Mouse (Mus musculus): ENCODE measurements around the gene Hyls1. TPM values are rescaled to one million over a fixed set of nuclear protein-coding genes. Genes with fewer than 3 reads are reported as not detected.

The Hyls1 gene
- polyA plus RNA-seq, 1 experiment from 2014 or later: 15.5 TPM

DNA sequence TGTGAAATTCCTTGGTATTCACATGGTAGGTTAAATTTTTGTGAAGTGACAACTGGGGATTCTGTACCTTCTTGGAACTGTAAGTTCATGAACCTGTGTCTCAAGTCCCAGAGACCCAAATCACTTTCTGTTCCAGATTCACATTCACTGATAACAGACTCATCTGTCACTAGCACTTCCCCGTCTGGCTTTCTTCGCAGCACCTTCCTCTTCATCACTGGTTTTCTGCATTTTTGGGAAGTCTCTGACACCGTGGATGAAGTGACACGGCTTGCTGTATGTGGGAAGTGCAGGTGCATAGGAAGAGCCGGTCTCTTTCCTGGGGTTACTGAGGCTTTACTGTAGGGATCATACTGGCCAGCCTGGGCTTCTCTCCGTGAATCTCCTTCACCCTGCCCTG, 8.6 kb downstream of the Hyls1 start:
- Histone ChIP-seq H3K4me3 (replicated peaks) (no peak overlapping the region), H3K4me2 (no peak overlapping the region), H3K27me3 (peaks cover 14% of the 10 kb centered on the region), H3K4me1 (peaks cover 24% of the 10 kb centered on the region), H3K9ac (no peak overlapping the region), H3K36me3 (peaks cover 45% of the 10 kb centered on the region), H3K27ac (no peak overlapping the region), H3K9me3 (replicated peaks) (no peaks in the 10 kb centered on the region)
- ATAC-seq (replicated peaks; ENCODE audit: low FRiP score): no peak
- WGBS: 91% methylated on average over 6 of the region's 6 CpGs

DNA sequence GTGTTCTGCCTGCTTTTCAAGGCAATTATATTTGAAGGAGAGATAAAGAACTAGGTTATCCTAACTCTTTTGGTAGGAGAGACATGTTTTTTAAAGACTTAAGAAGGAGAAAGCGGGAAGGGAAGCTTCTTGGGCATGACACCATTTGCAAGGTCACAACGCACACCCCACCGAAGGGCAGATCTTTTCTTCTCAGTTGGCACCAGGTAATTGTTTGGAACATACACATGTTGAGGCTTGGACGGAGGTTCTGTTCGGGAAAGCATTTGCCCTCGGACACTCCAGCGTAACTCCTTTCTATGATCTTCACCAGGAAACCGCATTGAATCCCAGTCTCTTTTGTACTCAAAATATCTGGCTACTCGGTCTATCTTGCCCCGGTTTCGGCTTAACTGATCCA, 9.1 kb downstream of the Hyls1 start:
- no peak for ATAC-seq (replicated peaks; ENCODE audit: low FRiP score)

DNA sequence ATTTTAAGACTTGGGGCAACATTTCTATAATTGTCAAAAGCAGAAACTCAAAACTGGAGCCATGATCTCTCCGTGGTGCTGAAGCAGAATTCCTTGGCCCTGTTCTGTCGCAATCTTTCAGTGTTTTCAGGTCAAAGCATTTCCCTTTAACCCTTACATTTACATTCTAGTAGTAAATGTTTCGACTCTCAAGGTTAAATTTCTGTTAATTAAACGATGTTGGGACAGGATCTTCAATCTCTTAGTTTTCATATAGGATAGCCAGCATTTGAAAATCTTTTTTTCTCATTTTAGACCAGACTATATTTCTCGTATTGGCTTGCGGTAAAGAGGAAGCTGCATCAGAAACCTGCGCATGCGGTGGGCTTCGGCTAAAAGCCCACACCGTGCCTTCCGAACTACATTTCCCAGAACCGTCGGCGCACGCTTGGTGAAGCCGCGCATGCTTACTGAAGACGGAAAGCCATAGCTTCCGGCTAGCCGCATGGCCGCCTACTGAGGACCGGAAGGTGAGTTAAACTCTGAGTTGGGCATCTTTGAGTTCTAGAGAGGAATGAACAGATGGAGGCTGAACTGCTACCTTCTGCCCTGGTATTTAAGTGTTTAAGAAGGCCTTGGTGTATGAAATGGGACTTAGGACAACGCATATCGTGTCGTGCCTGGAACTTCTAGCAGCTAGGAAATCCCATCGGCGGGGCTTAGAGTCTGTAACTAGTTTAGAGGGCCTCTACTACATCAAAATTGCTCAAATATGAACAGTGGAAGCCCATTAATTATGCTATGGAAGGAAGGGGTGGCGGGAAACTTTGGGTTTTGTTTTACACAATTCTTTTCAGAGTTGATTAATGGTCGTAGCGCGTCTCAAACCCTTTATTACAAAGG, 10.9 kb downstream of the Hyls1 start:
- ATAC-seq (replicated peaks; ENCODE audit: low FRiP score): peak; percentile 92
- WGBS: 2% methylated on average over 31 of the region's 31 CpGs

More for the DNA sequence above, 9.1 kb downstream of the Hyls1 start:
- no peak overlapping the region for H3K4me2 ChIP-seq
- H3K36me3 ChIP-seq: peaks cover 40% of the 10 kb centered on the region
- H3K4me1 ChIP-seq: peaks cover 24% of the 10 kb centered on the region
- no peak overlapping the region for H3K4me3 ChIP-seq (replicated peaks)
- no peaks in the 10 kb centered on the region for H3K9me3 ChIP-seq (replicated peaks)
- H3K27me3 ChIP-seq: peaks cover 15% of the 10 kb centered on the region
- no peak overlapping the region for H3K27ac ChIP-seq
- 94% methylated on average over 11 of the region's 11 CpGs for WGBS
- no peak overlapping the region for H3K9ac ChIP-seq

DNA sequence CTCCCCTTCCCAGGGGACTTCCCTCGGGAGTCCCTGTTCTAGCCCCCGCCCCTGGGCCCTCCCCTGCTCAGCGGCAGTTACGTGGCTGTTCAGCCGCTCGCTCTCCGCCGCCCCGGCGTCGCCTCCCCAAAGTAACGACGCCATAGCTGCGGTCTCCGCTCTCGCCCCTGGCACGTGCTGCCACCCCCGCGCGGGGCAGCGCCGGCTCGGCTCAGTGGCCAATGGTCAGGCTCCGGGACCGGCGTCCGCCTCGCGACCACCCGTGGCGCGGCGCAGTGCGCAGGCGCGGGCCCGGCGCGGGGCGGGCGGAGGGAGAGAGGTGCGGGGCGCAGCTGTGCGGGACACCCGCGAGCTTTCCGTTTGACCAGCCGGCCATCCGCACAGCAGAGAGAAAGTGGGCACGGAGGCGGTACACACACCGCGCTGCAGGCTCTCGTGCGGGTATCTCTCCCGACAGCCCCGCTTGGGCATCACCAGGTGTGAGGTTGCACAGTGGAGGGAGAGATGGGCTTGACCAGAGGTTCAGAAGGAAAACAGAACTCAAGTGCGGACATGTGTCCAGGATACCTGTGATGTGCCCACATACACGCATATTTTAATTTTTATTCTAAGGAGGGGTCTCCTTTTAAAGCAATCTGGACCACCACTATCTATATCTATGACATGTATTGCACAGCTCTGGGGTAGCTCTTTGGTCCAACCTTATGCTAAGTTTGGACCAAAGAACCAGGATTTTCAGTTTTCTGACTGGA, 11.8 kb downstream of the Hyls1 start, which contains the start of the genes Ddx25 and Pus3:
Gene Ddx25 (minus strand): TSS at position 272 of the 752 bp plus-strand sequence.
Gene Pus3 (plus strand): TSS at position 339 of the 752 bp plus-strand sequence.
- H3K27ac ChIP-seq: peak within 1 kb of the TSS; percentile 87
- peaks cover 19% of the 10 kb centered on the region for H3K36me3 ChIP-seq
- under 1% methylated on average over 59 of the region's 59 CpGs for WGBS
- no peaks in the 10 kb centered on the region for H3K9me3 ChIP-seq (replicated peaks)
- peak within 1 kb of the TSS; percentile 96 for H3K4me2 ChIP-seq
- H3K4me3 ChIP-seq (replicated peaks): peak within 1 kb of the TSS; percentile 77
- H3K27me3 ChIP-seq: peaks cover 15% of the 10 kb centered on the region
- peaks cover 24% of the 10 kb centered on the region for H3K4me1 ChIP-seq
- ATAC-seq (replicated peaks; ENCODE audit: low FRiP score): peak; percentile 75
- H3K9ac ChIP-seq: peak within 1 kb of the TSS; percentile 57

More for the DNA sequence above, 10.9 kb downstream of the Hyls1 start:
- Histone ChIP-seq H3K4me2 (peak overlapping the region; percentile 96), H3K9me3 (replicated peaks) (no peaks in the 10 kb centered on the region), H3K9ac (peak overlapping the region; percentile 57), H3K27ac (peak overlapping the region; percentile 87), H3K4me3 (replicated peaks) (peak overlapping the region; percentile 77), H3K36me3 (peaks cover 22% of the 10 kb centered on the region), H3K27me3 (peaks cover 15% of the 10 kb centered on the region), H3K4me1 (peaks cover 24% of the 10 kb centered on the region)

DNA sequence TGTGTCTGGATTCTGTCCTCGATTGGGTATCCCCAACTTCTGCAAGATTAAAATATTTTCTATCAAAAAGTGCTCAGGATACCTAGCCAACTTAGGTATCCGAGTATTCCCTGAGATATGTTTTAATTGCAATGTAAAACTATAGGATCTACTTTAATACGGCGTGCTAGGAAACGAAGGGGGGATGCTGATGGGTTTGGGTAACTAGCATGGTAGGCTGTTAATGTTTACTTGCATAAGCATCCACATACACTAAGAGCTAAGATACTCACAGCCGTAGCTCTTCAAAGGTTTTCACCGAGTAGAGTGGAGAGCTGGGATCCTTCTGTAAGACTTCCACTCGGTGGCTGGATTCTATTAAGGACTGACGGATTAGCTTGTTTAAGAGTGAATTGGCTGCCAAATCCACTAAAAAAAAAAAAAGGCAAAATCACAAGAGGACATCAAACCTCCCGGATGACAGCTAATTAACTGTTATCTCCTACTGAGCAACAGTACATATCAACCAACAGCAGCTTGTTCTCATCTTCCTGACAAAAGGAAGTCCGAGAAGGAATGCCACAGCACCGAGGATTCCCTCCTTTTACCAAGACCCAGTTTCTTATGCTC, 13.6 kb downstream of the Hyls1 start:
- H3K9me3 ChIP-seq (replicated peaks): no peaks in the 10 kb centered on the region
- H3K4me3 ChIP-seq (replicated peaks): no peak overlapping the region
- H3K27me3 ChIP-seq: peaks cover 15% of the 10 kb centered on the region
- H3K27ac ChIP-seq: no peak overlapping the region
- ATAC-seq (replicated peaks; ENCODE audit: low FRiP score): no peak
- H3K4me1 ChIP-seq: peaks cover 24% of the 10 kb centered on the region
- H3K36me3 ChIP-seq: peaks cover 8% of the 10 kb centered on the region
- H3K9ac ChIP-seq: no peak overlapping the region
- H3K4me2 ChIP-seq: no peak overlapping the region
- 67% methylated on average over 12 of the region's 12 CpGs for WGBS

DNA sequence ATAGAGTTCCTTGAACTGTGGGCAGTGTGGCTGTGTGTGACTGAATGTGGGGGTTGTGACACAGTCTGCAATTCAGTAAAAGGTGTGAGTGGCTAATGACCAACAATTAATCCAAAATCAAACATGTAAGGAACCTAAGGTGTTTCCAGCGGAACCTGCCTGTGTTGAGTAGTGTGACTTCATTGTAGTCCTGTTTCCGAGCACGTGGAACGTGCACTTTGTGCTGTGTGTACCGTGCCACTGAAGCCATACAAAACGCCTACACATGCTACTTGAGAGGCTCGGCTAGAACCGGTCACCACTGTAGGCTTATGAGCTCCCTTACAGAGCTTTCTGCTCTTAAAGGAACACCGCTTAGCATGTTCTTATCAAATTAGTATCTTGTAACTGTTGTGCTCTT, 21.7 kb downstream of the Hyls1 start:
- H3K9ac ChIP-seq: no peak overlapping the region
- no peaks in the 10 kb centered on the region for H3K36me3 ChIP-seq
- H3K27ac ChIP-seq: no peak overlapping the region
- H3K4me3 ChIP-seq (replicated peaks): no peak overlapping the region
- no peaks in the 10 kb centered on the region for H3K9me3 ChIP-seq (replicated peaks)
- WGBS: 75% methylated on average over 9 of the region's 9 CpGs
- H3K27me3 ChIP-seq: no peaks in the 10 kb centered on the region
- no peaks in the 10 kb centered on the region for H3K4me1 ChIP-seq
- ATAC-seq (replicated peaks; ENCODE audit: low FRiP score): no peak
- H3K4me2 ChIP-seq: no peak overlapping the region

DNA sequence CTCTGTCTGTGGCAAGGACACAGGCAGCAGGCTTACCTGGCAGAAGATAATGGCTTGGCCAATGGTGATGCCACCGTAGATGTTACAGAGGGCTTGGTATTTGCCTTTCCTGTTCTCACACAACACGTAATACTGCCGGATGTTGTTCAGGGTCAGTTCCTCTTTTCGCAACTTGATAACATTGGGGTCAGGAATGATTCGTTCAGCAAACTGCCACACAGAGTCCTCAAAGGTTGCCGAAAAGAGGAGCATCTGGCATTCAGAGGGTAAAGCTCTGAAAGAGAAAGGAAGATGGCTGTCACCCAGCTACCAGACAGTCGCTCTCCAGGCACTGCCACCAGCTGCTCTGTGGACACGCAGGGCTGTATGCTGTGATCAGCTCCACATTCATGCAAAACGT, 23.5 kb downstream of the Hyls1 start:
- no peaks in the 10 kb centered on the region for H3K9me3 ChIP-seq (replicated peaks)
- H3K27ac ChIP-seq: no peak overlapping the region
- 68% methylated on average over 9 of the region's 9 CpGs for WGBS
- no peak overlapping the region for H3K4me3 ChIP-seq (replicated peaks)
- no peaks in the 10 kb centered on the region for H3K36me3 ChIP-seq
- H3K4me1 ChIP-seq: no peaks in the 10 kb centered on the region
- H3K4me2 ChIP-seq: no peak overlapping the region
- no peak for ATAC-seq (replicated peaks; ENCODE audit: low FRiP score)
- no peaks in the 10 kb centered on the region for H3K27me3 ChIP-seq
- no peak overlapping the region for H3K9ac ChIP-seq

DNA sequence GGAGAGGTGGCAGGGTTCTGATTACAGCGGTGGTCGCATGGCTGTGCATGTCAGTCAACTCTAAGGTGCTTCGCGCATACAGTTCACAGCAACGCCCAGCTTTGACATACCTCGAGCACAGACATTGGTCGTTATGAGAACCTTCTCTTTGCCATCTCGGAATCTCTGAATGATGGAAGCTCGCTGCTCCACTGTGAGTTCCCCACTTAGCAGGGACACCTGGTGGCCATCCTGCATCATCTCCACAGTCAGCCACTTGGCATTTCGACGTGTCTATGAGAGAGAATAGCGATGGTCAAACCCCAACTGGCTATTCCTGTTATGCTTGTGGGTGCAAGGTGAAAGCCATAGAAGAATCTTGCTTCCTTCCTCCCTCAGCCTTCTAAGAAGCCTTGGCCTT, 24.5 kb downstream of the Hyls1 start:
- no peak for ATAC-seq (replicated peaks; ENCODE audit: low FRiP score)
- Histone ChIP-seq H3K27ac (no peak overlapping the region), H3K4me2 (no peak overlapping the region), H3K4me1 (no peaks in the 10 kb centered on the region), H3K36me3 (no peaks in the 10 kb centered on the region), H3K4me3 (replicated peaks) (no peak overlapping the region), H3K9me3 (replicated peaks) (no peaks in the 10 kb centered on the region), H3K27me3 (no peaks in the 10 kb centered on the region), H3K9ac (no peak overlapping the region)
- 76% methylated on average over 12 of the region's 12 CpGs for whole genome bisulfite sequencing

DNA sequence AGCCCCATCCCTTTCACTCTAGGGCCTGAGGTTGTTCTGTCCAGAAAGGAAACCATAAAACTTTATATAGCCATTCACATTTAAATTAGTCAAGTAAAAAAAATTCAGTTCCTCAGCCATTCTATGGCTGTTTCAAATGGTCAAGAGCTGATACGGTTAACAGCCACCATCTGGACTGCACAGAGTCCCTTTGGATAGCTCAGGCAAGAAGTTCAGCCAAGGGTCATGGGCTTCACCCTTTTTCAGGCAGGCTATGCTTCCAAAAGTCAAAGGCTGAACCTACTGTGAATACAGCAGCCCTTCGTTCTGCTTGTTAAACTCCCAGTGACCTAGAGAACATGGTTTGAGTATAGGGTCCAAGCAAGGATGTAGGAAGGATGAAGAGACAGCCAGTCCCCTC, 25.5 kb downstream of the Hyls1 start:
- WGBS: 60% methylated on average over 2 of the region's 2 CpGs
- no peak for ATAC-seq (replicated peaks; ENCODE audit: low FRiP score)

DNA sequence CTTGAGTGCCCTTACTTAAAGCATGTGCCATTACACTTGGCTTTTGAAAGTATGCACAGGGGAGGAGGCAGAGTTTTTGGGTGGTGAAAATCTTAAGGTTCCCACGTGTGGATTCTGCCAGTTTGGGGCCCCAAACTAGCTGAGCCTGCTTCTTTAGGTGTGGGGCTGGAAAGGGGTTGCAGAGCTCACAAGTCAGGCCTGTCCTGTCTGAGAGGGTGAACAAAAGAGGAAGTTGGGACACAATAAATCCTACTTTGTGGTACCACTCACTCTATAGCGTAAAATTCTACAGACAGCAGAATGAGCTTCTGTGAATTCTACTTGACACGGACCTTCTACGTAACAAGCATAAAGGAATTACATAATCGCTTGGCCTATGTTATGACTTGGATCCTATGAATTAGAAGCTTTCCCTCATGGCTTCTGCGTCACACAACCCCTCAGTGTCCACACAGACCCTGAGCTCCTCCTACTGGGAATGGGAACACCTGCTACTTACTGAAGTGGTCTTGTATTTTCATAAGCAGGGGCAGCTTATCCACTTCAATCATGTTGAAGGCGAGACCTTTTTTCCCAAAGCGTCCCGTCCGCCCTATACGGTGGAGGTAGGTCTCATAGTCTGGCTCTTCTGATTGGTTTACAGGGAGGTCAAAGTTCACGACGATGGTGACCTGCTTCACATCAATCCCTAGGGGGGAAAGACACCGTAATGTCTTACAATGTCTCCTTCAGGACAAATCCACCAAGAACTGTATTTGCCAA, 26.9 kb downstream of the Hyls1 start:
- Histone ChIP-seq H3K9me3 (replicated peaks) (no peaks in the 10 kb centered on the region), H3K9ac (no peak overlapping the region), H3K27me3 (no peaks in the 10 kb centered on the region), H3K4me2 (no peak overlapping the region), H3K36me3 (no peaks in the 10 kb centered on the region), H3K4me1 (peaks cover 13% of the 10 kb centered on the region), H3K27ac (no peak overlapping the region), H3K4me3 (replicated peaks) (no peak overlapping the region)
- WGBS: 86% methylated on average over 14 of the region's 14 CpGs
- ATAC-seq (replicated peaks; ENCODE audit: low FRiP score): no peak

More for the DNA sequence above, 25.5 kb downstream of the Hyls1 start:
- Histone ChIP-seq H3K4me2 (no peak overlapping the region), H3K4me3 (replicated peaks) (no peak overlapping the region), H3K4me1 (no peaks in the 10 kb centered on the region), H3K36me3 (no peaks in the 10 kb centered on the region), H3K27me3 (no peaks in the 10 kb centered on the region), H3K27ac (no peak overlapping the region), H3K9ac (no peak overlapping the region), H3K9me3 (replicated peaks) (no peaks in the 10 kb centered on the region)

DNA sequence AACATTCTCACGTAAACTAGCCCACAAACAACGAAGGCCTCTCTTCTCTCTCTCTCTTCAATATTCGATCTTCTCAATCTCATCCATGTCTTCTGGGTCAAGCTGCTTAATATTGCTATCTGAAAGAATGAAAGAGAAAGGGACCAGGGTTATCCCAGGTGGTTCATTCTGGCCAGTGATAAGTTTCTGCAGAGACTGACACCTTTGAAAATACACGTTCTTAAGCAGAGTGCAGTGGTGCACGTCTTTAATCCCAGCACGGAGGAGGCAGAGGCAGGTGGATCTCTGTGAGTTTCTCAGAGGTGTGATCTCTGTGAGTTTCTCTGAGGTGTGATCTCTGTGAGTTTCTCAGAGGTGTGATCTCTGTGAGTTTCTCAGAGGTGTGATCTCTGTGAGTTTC, 28.3 kb downstream of the Hyls1 start:
- Histone ChIP-seq H3K36me3 (no peaks in the 10 kb centered on the region), H3K4me3 (replicated peaks) (no peak overlapping the region), H3K27me3 (no peaks in the 10 kb centered on the region), H3K9me3 (replicated peaks) (no peaks in the 10 kb centered on the region), H3K4me1 (peaks cover 26% of the 10 kb centered on the region), H3K9ac (no peak overlapping the region), H3K27ac (no peak overlapping the region), H3K4me2 (no peak overlapping the region)
- ATAC-seq (replicated peaks; ENCODE audit: low FRiP score): no peak
- WGBS: 68% methylated on average over 6 of the region's 6 CpGs
